Mouse (Mus musculus) erythroid progenitor cell, adult 5-6 weeks (primary cell): ENCODE results near the gene Cyth4. TPM values are rescaled to one million over a fixed set of nuclear protein-coding genes. Genes with fewer than 3 reads are reported as not detected.

Experiments used
- ATAC-seq: replicated peaks from 2 replicates; pipeline ENCODE4 v1.8.0; 2016; ENCODE audit warnings: moderate number of reproducible peaks, mild to moderate bottlenecking, moderate TSS enrichment, inconsistent platforms; ENCODE audit not compliant: poor library complexity, low FRiP score, severe bottlenecking
- total RNA-seq, 2 experiments: library from RNA; stranded (forward) in 1 of 2; stranded (reverse) in 1 of 2; fragments of 150-400 nt in 1 of 2; fragments of 186-747, 209-891 nt in 1 of 2; gene quantifications; 2 replicates each; pipeline versions ENCODE4 v1.2.3 to v1.2.4; 2015 to 2017; ENCODE audit warnings: low replicate concordance in 2 of 2

Gene Cyth4
- total RNA-seq, 2 experiments from 2014 or later, result 16.3 to 18.4 TPM

DNA sequence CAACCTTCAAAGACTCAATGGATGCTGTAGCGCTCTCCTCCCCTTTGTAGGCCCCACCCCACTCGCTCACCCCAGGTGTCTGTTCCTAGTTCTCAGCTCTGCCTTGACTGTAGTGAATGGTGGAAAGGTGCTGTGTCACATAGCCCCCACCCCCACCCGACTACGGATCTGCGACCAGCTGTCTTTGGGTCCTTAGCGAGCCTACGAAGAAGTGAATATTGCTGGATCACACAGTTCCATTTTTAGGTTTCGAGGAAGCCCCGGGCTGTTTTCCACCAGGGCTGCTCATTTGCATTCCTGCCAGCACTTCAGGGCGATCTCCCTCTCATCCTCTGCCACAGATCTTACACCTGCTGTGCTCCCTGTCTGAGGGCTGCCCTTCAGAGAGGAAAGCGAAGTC lies 13.5 kb upstream of the Cyth4 start:
- no peak for ATAC-seq

GRCm38 (mm10) chr15:78585404-78585803 lies 11.4 kb upstream of the Cyth4 start:
- no peak for ATAC-seq

DNA sequence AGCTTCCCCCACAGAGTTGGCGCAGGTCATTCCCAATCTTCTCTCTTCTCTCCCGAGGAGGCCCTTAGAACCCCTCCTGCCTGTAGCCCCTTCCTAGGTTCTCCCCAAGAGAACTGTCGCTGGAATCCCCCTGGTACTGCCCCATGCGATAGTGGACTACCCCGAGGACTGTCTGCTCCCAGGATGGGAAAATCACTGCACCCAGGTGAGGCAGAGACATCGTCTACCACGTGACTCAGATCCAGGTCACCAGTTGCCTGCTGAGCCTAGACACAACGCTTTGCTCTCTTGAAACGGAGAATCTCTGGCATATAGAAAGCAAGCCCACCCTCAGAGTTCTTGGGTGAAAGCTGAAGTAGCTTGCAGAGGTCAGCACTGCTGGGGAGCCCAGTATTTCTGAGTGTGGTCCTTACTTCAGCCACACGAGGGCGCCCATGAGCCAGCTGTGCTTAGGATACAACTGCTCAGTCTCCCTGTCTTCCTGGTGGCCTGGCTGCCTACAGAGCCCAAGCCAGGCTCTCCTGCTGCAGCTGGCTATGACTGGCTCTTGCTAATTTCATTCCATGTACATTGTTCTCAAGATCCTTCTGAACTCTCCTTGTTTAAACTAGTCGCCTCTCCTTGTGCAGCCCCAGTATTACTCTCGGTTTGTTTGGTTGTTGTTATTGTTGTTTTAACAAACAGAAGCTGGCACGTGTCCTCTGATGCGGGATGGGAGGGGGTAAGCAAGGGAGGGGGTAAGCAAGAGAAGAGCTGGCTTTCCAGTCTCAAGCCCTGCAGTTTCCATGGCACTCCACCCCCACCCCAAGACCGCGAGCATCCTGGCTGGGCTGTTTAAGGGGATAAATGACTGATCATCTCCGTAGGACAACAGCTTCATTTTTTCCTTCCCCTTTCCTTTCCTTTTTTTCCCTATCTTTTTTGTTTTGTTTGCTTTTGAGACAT lies 9.5 kb upstream of the Cyth4 start:
- ATAC-seq, result peak; percentile 74

GRCm38 (mm10) chr15:78588049-78588448 lies 8.8 kb upstream of the Cyth4 start:
- no peak for ATAC-seq

DNA sequence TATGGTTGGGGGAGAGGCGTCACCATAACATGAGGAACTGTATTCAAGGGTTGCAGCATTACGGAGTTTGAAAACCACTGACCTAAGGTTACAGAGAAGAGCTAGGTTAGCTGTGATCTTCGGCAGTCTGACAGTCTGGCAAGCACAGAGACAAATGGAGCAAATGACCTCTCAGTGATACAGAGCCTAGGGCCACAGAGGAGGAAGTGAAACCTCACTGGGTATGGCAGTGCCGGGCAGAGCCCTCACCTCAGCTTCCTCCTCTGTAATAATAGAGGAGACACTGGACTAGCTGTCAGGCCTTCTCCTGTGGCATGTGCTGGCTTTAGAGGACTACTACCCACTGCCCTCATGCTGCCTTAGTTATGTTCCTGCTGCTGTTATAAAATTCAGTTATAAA lies 7.9 kb upstream of the Cyth4 start:
- no peak for ATAC-seq

- ATAC-seq, result no peak
Observed at GRCm38 (mm10) chr15:78589936-78590335, 6.9 kb upstream of the Cyth4 start.

DNA sequence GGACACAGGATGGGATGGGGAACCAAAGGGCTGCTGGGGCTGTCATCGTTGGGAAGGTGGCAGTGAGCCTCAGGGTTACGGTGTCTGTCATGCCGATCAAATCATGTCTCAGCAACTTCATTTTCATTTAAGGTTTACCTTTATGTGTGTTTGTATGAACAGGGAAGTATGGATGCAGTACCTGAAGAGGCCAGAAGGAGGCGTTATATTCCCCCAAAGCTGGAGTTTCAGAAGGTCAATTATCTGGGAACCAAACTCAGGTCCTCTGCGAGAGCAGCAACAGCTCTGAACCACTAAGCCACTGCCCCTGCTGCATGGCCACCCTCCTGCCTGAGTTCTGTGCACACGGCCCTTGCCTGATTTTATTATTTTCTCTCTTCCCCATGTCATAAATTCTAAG lies 6.1 kb upstream of the Cyth4 start:
- no peak for ATAC-seq

DNA sequence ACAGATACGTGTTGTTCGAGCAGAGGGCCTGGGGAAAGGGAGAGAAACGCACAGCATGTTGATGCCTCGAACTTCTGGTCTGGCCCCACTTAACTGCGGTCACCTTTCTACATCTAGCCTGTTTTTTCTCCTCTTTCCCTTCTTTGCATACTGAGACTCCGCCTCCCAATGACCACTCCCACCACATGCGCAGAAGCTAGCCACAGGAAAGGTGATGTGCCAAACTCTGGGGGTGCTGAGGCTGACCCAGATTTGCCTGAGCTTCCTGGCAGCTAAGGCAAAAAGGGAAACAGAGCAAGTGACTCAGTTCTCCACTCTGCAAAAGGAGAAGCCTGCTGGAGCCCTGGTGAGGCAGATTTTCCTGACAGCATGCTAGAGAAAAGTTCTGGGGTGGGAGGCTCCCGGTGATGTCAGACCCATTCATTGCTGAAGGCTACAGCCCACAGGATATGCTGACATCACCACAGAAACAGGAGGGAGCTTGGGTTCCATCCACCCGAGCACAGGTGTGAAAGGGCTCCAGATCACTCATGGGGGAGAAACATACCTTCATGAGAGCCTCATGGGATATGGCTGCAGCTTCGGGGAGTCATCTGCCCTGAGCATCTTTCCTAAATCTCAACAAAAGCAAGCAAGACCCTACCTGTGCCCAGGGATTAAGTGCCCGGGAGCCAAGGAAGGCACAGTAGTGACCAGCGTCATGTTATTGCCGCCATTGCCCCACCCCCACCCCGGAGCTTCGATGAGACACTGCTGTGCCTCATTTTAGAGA lies 5.0 kb upstream of the Cyth4 start:
- no peak for ATAC-seq

- no peak for ATAC-seq
Observed at GRCm38 (mm10) chr15:78592452-78592968, 4.3 kb upstream of the Cyth4 start.

- ATAC-seq, result no peak
Observed at GRCm38 (mm10) chr15:78593896-78594425, 2.9 kb upstream of the Cyth4 start.

GRCm38 (mm10) chr15:78594831-78595230 lies 2.0 kb upstream of the Cyth4 start:
- ATAC-seq, result no peak

DNA sequence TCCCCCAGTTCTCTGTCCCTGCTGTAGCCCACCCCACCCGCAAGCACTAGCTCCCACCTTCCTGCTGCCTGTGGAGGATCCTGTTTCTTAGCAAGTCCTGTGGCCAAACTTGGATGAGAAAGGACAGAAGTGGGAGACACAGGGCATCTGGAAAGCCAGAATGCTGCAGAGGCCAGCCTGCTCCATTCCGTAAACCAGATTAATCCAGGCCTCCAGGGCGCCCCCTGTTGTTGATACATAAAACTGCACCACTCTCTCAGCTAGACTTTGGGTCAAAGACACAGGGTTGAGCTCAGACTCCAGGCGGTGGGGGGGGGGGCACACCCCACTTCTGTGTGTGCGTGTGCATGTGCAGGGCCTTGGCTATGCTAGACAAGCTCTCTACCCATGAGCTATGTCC lies 1.4 kb upstream of the Cyth4 start:
- ATAC-seq, result no peak

GRCm38 (mm10) chr15:78596504-78596903 lies 343 bp upstream of the Cyth4 start:
- ATAC-seq, result no peak

GRCm38 (mm10) chr15:78597729-78598128 lies 882 bp downstream of the Cyth4 start:
- no peak for ATAC-seq

DNA sequence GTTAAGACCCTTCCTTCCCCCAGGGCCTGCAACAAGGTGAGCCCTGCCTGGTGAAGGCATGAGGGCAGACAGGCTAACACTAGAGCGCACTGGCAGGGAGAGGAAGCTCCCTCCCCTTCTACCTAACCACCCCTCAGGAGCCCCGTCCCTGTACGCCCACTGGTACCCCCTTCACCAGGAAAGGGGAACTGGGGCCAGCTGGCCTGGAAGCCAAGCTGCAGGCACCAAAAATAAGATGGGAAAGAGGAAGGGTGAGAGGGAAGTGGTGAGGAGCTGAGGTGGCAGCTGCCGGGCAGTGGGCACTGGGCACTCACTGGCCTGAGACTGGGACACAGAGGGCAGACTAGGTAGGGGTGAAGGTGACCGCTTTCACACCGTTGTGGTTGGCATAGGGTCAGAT lies 2.3 kb downstream of the Cyth4 start:
- ATAC-seq, result no peak

DNA sequence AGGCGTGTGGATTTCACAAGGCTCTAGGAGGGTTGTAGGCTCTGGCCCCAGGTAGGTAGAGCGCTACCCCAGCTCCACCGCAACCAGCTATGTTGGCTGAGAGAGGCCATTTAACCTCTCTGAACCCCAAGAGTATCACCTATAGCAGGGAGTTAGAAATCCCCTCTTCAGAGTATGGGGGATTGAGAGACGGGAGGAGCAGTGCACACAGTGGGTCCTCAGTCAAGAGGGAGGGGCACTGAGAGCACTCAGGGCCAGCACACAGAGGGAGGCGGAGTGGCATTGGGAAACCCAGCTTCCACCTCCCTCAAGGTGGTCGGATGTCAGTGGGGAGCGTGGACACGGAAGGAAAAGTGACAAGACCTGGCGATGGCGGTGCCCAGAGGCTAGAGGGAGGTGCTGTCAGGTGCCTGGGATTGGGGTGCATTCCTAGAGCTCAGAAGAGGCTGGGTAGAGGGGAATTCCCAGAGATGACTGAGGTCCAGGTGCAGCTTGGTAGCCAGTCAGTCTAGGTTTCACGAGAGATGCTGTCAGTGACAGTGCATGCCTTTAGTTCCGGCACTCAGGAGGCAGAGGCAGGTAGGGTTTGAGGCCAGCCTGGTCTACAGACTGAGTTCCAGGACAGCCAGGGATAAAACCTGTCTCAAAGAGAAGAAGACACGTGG lies 2.8 kb downstream of the Cyth4 start:
- ATAC-seq, result no peak

DNA sequence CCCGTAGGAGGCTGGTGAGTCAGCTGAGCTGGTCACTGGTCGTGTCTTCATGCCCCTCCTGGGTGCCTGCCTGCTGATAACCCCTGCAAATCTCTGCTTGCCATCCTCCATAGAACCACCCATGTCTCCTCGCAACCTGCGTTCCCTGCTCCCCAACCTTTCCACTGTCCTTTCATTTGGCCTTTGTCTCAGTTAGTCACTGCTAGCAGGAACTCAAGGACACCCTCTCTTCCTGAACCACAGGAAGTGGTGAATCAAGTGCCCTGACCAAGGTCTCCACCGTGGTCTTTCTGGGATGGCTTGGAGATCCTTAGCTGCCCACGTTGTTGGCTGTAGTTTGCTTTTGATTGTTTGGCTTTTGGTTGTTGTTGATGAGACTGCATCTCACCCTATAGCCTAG lies 4.3 kb downstream of the Cyth4 start:
- ATAC-seq, result no peak

GRCm38 (mm10) chr15:78604255-78604654 lies 7.4 kb downstream of the Cyth4 start:
- ATAC-seq, result no peak

DNA sequence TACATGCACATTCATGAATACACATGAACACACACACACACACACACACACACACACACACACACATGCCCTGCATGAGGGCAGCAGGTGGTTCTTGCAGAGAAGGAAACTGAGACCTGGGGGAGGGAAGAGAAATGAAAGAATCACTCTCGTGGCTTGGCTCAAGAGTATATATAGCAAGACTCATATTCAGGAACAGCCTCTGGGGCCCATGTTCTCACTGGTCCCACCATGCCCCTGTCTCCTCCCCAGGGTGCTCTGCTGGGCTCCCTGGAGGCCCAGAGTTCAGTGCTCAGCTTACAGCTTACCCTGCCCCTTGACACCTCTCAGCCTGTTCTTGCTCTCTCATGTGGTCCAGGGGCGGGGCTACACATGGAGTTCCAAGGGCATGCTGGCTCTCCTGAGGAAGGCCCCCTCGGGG lies 8.5 kb downstream of the Cyth4 start:
- ATAC-seq, result no peak

GRCm38 (mm10) chr15:78606059-78606458 lies 9.2 kb downstream of the Cyth4 start:
- no peak for ATAC-seq
